In the genomic region with DNA sequence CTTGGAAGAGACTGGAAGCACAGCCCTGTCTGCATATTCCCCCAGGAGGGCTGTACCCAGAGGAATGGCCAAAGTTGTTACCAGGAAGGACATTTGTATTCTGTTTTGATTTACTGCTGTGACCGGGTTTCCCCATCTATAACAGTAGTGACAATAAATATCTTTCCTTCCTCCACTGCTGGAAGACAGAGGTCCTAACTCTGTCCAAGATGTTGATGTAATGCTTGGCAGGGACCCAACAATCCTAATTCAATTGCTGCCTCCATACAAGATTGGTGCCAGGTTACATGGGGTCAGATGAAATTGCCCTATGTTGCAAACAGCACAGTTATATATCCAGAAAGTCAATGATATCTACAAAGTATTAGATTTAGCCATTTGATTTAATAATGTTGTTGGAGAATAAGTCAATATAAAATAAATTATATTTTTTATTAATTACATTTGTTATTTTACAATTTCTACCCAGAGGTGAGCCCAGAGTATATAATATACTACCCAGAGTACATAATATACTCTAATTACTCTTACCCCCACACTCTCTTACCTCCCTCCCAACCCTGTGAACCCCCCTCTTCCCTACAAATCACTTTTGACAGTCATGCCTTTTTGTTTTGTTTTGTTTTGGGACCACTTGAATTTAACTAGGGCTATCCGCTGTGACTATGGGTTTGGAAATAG, we compare ENCODE assay signal across 10 mouse cellular contexts.
DNase-seq lines count a peak whose midpoint lies in the region; ATAC-seq and TF ChIP-seq lines count a peak whose summit lies in the region.
"Had no signal": no experiment of that assay in that cellular context is flagged by ENCODE, and none has a peak within 500 bp of the region (broad histone marks: within the 10 kb centered on the region; RNA-seq: fewer than 3 reads in every experiment).

No protein-coding gene starts in this region.

- intact Hi-C loops in gastrocnemius, adult 2 months (cut with DNase I), result no loop called here

- H3K4me1 ChIP-seq in midbrain, embryonic 14.5 days (ENCODE audit: control insufficient read depth, insufficient read depth, low read length), result no peaks in the 10 kb centered on the region
- H3K4me1 ChIP-seq in midbrain, embryonic 13.5 days (replicated peaks), result 0 out of 2 replicates have a peak, but pooled peaks cover 4% of the 10 kb centered on the region
- H3K4me1 ChIP-seq in intestine, postnatal 0 days (replicated peaks; ENCODE audit: control insufficient read depth, insufficient read depth, low read length), result no peaks in the 10 kb centered on the region

- H3K9me3 ChIP-seq in midbrain, embryonic 14.5 days (ENCODE audit: control insufficient read depth, low read length), result no peaks in the 10 kb centered on the region
- no peaks in the 10 kb centered on the region for H3K9me3 ChIP-seq in midbrain, embryonic 13.5 days
- H3K9me3 ChIP-seq in intestine, postnatal 0 days (ENCODE audit: control insufficient read depth), result no peaks in the 10 kb centered on the region

- no peak overlapping the region for H3K9ac ChIP-seq in midbrain, embryonic 14.5 days (replicated peaks; ENCODE audit: low read length)
- no peak overlapping the region for H3K9ac ChIP-seq in midbrain, embryonic 13.5 days (replicated peaks)
- H3K9ac ChIP-seq in intestine, postnatal 0 days (ENCODE audit: low read depth, low read length), result no peak overlapping the region

- peak; percentile 41 for DNase-seq in midbrain, embryonic 14.5 days
- DNase-seq in gastrocnemius, adult 2 months, result peak; percentile 47
- peak; percentile 82 for DNase-seq in lung, postnatal 36 days
- no peak for DNase-seq in layer of hippocampus, adult 11-12 months (ENCODE audit: low spot score)
- no peak for DNase-seq in spleen, adult 12 weeks (ENCODE audit: low spot score)
- no peak for DNase-seq in left cerebral cortex, adult 9 months (ENCODE audit: low spot score in 2 of 2)
- DNase-seq: cerebellum, adult 8-10 months had no signal

- no peak overlapping the region for H3K4me3 ChIP-seq in midbrain, embryonic 14.5 days (replicated peaks; ENCODE audit: low read depth, low read length)
- H3K4me3 ChIP-seq in midbrain, embryonic 13.5 days (replicated peaks), result no peak overlapping the region
- H3K4me3 ChIP-seq in gastrocnemius, adult 2 months, result no peak overlapping the region
- H3K4me3 ChIP-seq in intestine, postnatal 0 days (ENCODE audit: low read depth, low read length), result no peak overlapping the region

- no peak overlapping the region for H3K4me2 ChIP-seq in midbrain, embryonic 14.5 days (ENCODE audit: low read length)
- no peak overlapping the region for H3K4me2 ChIP-seq in midbrain, embryonic 13.5 days (replicated peaks)
- no peak overlapping the region for H3K4me2 ChIP-seq in intestine, postnatal 0 days (replicated peaks; ENCODE audit: low read depth)

- no peaks in the 10 kb centered on the region for H3K36me3 ChIP-seq in midbrain, embryonic 14.5 days (ENCODE audit: control insufficient read depth, insufficient read depth, low read length)
- no peaks in the 10 kb centered on the region for H3K36me3 ChIP-seq in midbrain, embryonic 13.5 days
- H3K36me3 ChIP-seq in intestine, postnatal 0 days (ENCODE audit: control insufficient read depth, insufficient read depth), result no peaks in the 10 kb centered on the region

- no peaks in the 10 kb centered on the region for H3K27me3 ChIP-seq in midbrain, embryonic 14.5 days (ENCODE audit: control insufficient read depth, insufficient read depth, low read length)
- H3K27me3 ChIP-seq in midbrain, embryonic 13.5 days, result 0 out of 2 replicates have a peak, but pooled peaks cover 1% of the 10 kb centered on the region
- H3K27me3 ChIP-seq in intestine, postnatal 0 days (replicated peaks; ENCODE audit: control insufficient read depth, insufficient read depth, low read length), result no peaks in the 10 kb centered on the region
- H3K27me3 ChIP-seq: Patski had no signal

- TF ChIP-seq CTCF in gastrocnemius, adult 2 months (IDR thresholded peaks at IDR 0.05), result no peak
- no peak for TF ChIP-seq CTCF in intestine, postnatal 0 days (IDR thresholded peaks at IDR 0.05; ENCODE audit: low read depth)

- H3K27ac ChIP-seq in midbrain, embryonic 14.5 days (replicated peaks; ENCODE audit: low read depth, low read length), result no peak overlapping the region
- no peak overlapping the region for H3K27ac ChIP-seq in midbrain, embryonic 13.5 days
- H3K27ac ChIP-seq in gastrocnemius, adult 2 months, result peak overlapping the region; percentile 46; the same call in 1 of the 2 replicates
- H3K27ac ChIP-seq in intestine, postnatal 0 days (ENCODE audit: low read depth, low read length), result no peak overlapping the region

- no peak for ATAC-seq in midbrain, embryonic 14.5 days (ENCODE audit: low FRiP score, low TSS enrichment)
- ATAC-seq in midbrain, embryonic 13.5 days, result no peak
- peak; percentile 42; the same call in 1 of the 2 replicates for ATAC-seq in intestine, postnatal 0 days
- ATAC-seq: Patski had no signal

- WGBS in midbrain, embryonic 14.5 days, result 76% methylated on average over 2 of the region's 2 CpGs
- WGBS in midbrain, embryonic 13.5 days, result 91% methylated on average over 2 of the region's 2 CpGs
- 51% methylated on average over 2 of the region's 2 CpGs for WGBS in intestine, postnatal 0 days

Comparison
In these comparisons a context has a peak if more than half of its experiments do, and no peak if none do; other contexts are left out.
1. DNase-seq: peak in midbrain, embryonic 14.5 days (single experiment), gastrocnemius, adult 2 months (single experiment) and lung, postnatal 36 days (single experiment); none in layer of hippocampus, adult 11-12 months (single experiment), spleen, adult 12 weeks (single experiment) and left cerebral cortex, adult 9 months (0 of 2).